ENCODE assay signal across 8 mouse cellular contexts in genomic region chr2:30807147-30807647, GRCm38 (mm10). TPM values are rescaled to one million over a fixed set of nuclear protein-coding genes. Genes with fewer than 3 reads are reported as not detected.
DNase-seq lines count a peak whose midpoint lies in the region; ATAC-seq and TF ChIP-seq lines count a peak whose summit lies in the region.

No protein-coding gene starts in this region.

- peak overlapping the region; percentile 83 for H3K4me3 ChIP-seq in layer of hippocampus, adult 2 months
- H3K4me3 ChIP-seq in embryonic facial prominence, embryonic 11.5 days (ENCODE audit: low read depth, low read length): peak overlapping the region; percentile 69
- H3K4me3 ChIP-seq in intestine, embryonic 14.5 days (ENCODE audit: low read depth, low read length): peak overlapping the region; percentile 97

- H3K27me3 ChIP-seq in embryonic facial prominence, embryonic 11.5 days (ENCODE audit: control insufficient read depth, insufficient read depth, low read length): no peaks in the 10 kb centered on the region
- peaks cover 4% of the 10 kb centered on the region for H3K27me3 ChIP-seq in intestine, embryonic 14.5 days (replicated peaks; ENCODE audit: control insufficient read depth, insufficient read depth, low read length)

- H3K27ac ChIP-seq in layer of hippocampus, adult 2 months: peak overlapping the region; percentile 59; the same call in 1 of the 2 replicates
- no peak overlapping the region for H3K27ac ChIP-seq in embryonic facial prominence, embryonic 11.5 days (replicated peaks; ENCODE audit: low read depth, low read length)
- peak overlapping the region; percentile 59; the same call in 1 of the 2 replicates for H3K27ac ChIP-seq in intestine, embryonic 14.5 days (ENCODE audit: low read depth)

- H3K9ac ChIP-seq in embryonic facial prominence, embryonic 11.5 days (replicated peaks; ENCODE audit: low read length): peak overlapping the region; percentile 43; the same call in 1 of the 2 replicates
- H3K9ac ChIP-seq in intestine, embryonic 14.5 days (ENCODE audit: low read length): peak overlapping the region; percentile 52

- ATAC-seq in embryonic facial prominence, embryonic 11.5 days (replicated peaks; ENCODE audit: insufficient number of reproducible peaks, low FRiP score, low TSS enrichment, low read depth): peak; percentile 14; the same call in 1 of the 2 replicates
- ATAC-seq in intestine, embryonic 14.5 days (replicated peaks; ENCODE audit: low FRiP score, low TSS enrichment, low read depth): no peak; the same call in 1 of the 2 replicates
- ATAC-seq in monocyte, adult 5-6 weeks (replicated peaks; ENCODE audit: insufficient number of reproducible peaks, low FRiP score, low TSS enrichment, poor library complexity, severe bottlenecking): peak; percentile 3; the same call in 1 of the 2 replicates

- H3K9me3 ChIP-seq in embryonic facial prominence, embryonic 11.5 days (replicated peaks; ENCODE audit: control insufficient read depth, low read length): no peaks in the 10 kb centered on the region
- H3K9me3 ChIP-seq in intestine, embryonic 14.5 days (ENCODE audit: control insufficient read depth, low read length): no peaks in the 10 kb centered on the region

- no peak for TF ChIP-seq CTCF in layer of hippocampus, adult 2 months (conservative IDR thresholded peaks at IDR 0.05)

- no peaks in the 10 kb centered on the region for H3K36me3 ChIP-seq in embryonic facial prominence, embryonic 11.5 days (replicated peaks; ENCODE audit: control insufficient read depth, insufficient read depth, low read depth, low read length)
- H3K36me3 ChIP-seq in intestine, embryonic 14.5 days (ENCODE audit: control insufficient read depth, insufficient read depth, low read length): peaks cover 5% of the 10 kb centered on the region; the same call in 1 of the 2 replicates

- H3K4me2 ChIP-seq in embryonic facial prominence, embryonic 11.5 days (ENCODE audit: low read depth, low read length): peak overlapping the region; percentile 51
- H3K4me2 ChIP-seq in intestine, embryonic 14.5 days (ENCODE audit: low read length): peak overlapping the region; percentile 99

- WGBS in embryonic facial prominence, embryonic 11.5 days: 9% methylated on average over 28 of the region's 28 CpGs
- 9% methylated on average over 28 of the region's 28 CpGs for WGBS in intestine, embryonic 14.5 days

- DNase-seq in layer of hippocampus, adult 2 months (ENCODE audit: low spot score in 2 of 2): no peak
- no peak for DNase-seq in layer of hippocampus, adult 9-10 months (ENCODE audit: low spot score)
- DNase-seq in embryonic facial prominence, embryonic 11.5 days (ENCODE audit: low spot score): no peak
- DNase-seq in intestine, embryonic 14.5 days (ENCODE audit: low spot score): no peak
- no peak for DNase-seq in layer of hippocampus, postnatal 10 days (ENCODE audit: low spot score in 2 of 2)
- DNase-seq in layer of hippocampus, postnatal 36 days: no peak
- no peak for DNase-seq in cerebellum, postnatal 25 days

- H3K4me1 ChIP-seq in embryonic facial prominence, embryonic 11.5 days (ENCODE audit: control insufficient read depth, insufficient read depth, low read length): no peaks in the 10 kb centered on the region
- peaks cover 19% of the 10 kb centered on the region; the same call in 1 of the 2 replicates for H3K4me1 ChIP-seq in intestine, embryonic 14.5 days (replicated peaks; ENCODE audit: control insufficient read depth, insufficient read depth, low read length)

RNA-seq across cellular contexts. Expression of gene Ntmt1, which starts 0.4 kb away (rescaled TPM):
- total RNA-seq in layer of hippocampus, adult 2 months (2021): 10 to 100 TPM; 33.1 to 33.5 TPM
- 98.9 and 101 TPM in 2 replicates for polyA plus RNA-seq in embryonic facial prominence, embryonic 11.5 days (2014; fragmentation: Nextera tagmentation; extraction: Ambion mirVana)
- 105 and 110 TPM in 2 replicates for polyA plus RNA-seq in intestine, embryonic 14.5 days (2014; fragmentation: Nextera tagmentation; extraction: Ambion mirVana)
- total RNA-seq in monocyte, adult 5-6 weeks (2017): 7.1 to 15.9 TPM (median 9.9 TPM) in 3 replicates
- 10 to 100 TPM; 44.9 to 57.7 TPM for total RNA-seq in layer of hippocampus, postnatal 10 days (2021)
- 10 to 100 TPM; 31.3 to 37.4 TPM for total RNA-seq in layer of hippocampus, postnatal 36 days (2021)

RNA-seq across cellular contexts. Expression of gene 1700001O22Rik, which starts 3.7 kb away (rescaled TPM):
- 1 to 10 TPM; 4.9 to 5.4 TPM for total RNA-seq in layer of hippocampus, adult 2 months (2021)
- polyA plus RNA-seq in embryonic facial prominence, embryonic 11.5 days (2014; fragmentation: Nextera tagmentation; extraction: Ambion mirVana): 1.8 and 3.6 TPM in 2 replicates
- 2.1 and 2.2 TPM in 2 replicates for polyA plus RNA-seq in intestine, embryonic 14.5 days (2014; fragmentation: Nextera tagmentation; extraction: Ambion mirVana)
- 0.68 TPM in 1 of 3 replicates, not detected in the others for total RNA-seq in monocyte, adult 5-6 weeks (2017)
- 1 to 10 TPM; 2.0 to 3.2 TPM for total RNA-seq in layer of hippocampus, postnatal 10 days (2021)
- total RNA-seq in layer of hippocampus, postnatal 36 days (2021): 1 to 10 TPM; 4.8 to 5.6 TPM

RNA-seq across cellular contexts. Expression of gene Asb6, which starts 22.9 kb away (rescaled TPM):
- total RNA-seq in layer of hippocampus, adult 2 months (2021): 10 to 100 TPM; 36.7 to 40.8 TPM
- polyA plus RNA-seq in embryonic facial prominence, embryonic 11.5 days (2014; fragmentation: Nextera tagmentation; extraction: Ambion mirVana): 27.6 and 35.7 TPM in 2 replicates
- 25.9 and 31.2 TPM in 2 replicates for polyA plus RNA-seq in intestine, embryonic 14.5 days (2014; fragmentation: Nextera tagmentation; extraction: Ambion mirVana)
- 20.4 to 45.6 TPM (median 27.7 TPM) in 3 replicates for total RNA-seq in monocyte, adult 5-6 weeks (2017)
- 10 to 100 TPM; 34.9 to 36.1 TPM for total RNA-seq in layer of hippocampus, postnatal 10 days (2021)
- 10 to 100 TPM; 38.4 to 40.6 TPM for total RNA-seq in layer of hippocampus, postnatal 36 days (2021)

RNA-seq across cellular contexts. Expression of gene Prrx2, which starts 27.6 kb away (rescaled TPM):
- total RNA-seq in layer of hippocampus, adult 2 months (2021): 1 to 10 TPM; 1.4 to 2.5 TPM
- polyA plus RNA-seq in embryonic facial prominence, embryonic 11.5 days (2014; fragmentation: Nextera tagmentation; extraction: Ambion mirVana): 106 and 109 TPM in 2 replicates
- polyA plus RNA-seq in intestine, embryonic 14.5 days (2014; fragmentation: Nextera tagmentation; extraction: Ambion mirVana): 3.5 and 3.6 TPM in 2 replicates
- total RNA-seq in monocyte, adult 5-6 weeks (2017): not detected in 3 replicates
- total RNA-seq in layer of hippocampus, postnatal 10 days (2021): 1 to 10 TPM; 2.5 to 3.9 TPM
- 1 to 10 TPM in 1 of 2 experiments, under 1 TPM in 1; 0.92 to 2.1 TPM for total RNA-seq in layer of hippocampus, postnatal 36 days (2021)
